Mouse (Mus musculus) forebrain, embryonic 15.5 days (tissue): ENCODE results near the gene Nkiras1. TPM values are rescaled to one million over a fixed set of nuclear protein-coding genes. Genes with fewer than 3 reads are reported as not detected.

Source experiments
- ATAC-seq: fragments of 200-750 bp; cut with Nextera tagmentation; replicated peaks from 2 replicates; pipeline ENCODE4 v1.8.0; 2017; ENCODE audit warnings: mild to moderate bottlenecking, moderate TSS enrichment, moderate library complexity
- H3K27ac ChIP-seq: fragments of 300-500 bp; sonication (generic); replicated peaks from 2 replicates; pipeline ENCODE4 v1.5.1; 2015; ENCODE audit warnings: mild to moderate bottlenecking, inconsistent platforms
- H3K27me3 ChIP-seq: fragments of 300-500 bp; sonication (generic); 2 replicates; pipeline ENCODE4 v1.6.1; 2015; ENCODE audit warnings: inconsistent platforms
- H3K36me3 ChIP-seq: fragments of 300-500 bp; sonication (generic); 2 replicates; pipeline ENCODE4 v1.6.1; 2015; ENCODE audit warnings: mild to moderate bottlenecking, inconsistent platforms
- H3K4me1 ChIP-seq: fragments of 300-500 bp; sonication (generic); 2 replicates; pipeline ENCODE4 v1.6.1; 2015; ENCODE audit warnings: inconsistent platforms
- H3K4me2 ChIP-seq: fragments of 300-500 bp; sonication (generic); replicated peaks from 2 replicates; pipeline ENCODE4 v1.6.1; 2015; ENCODE audit warnings: mild to moderate bottlenecking, inconsistent platforms
- H3K4me3 ChIP-seq: fragments of 300-500 bp; sonication (generic); 2 replicates; pipeline ENCODE4 v1.5.1; 2015; ENCODE audit warnings: mild to moderate bottlenecking, inconsistent platforms
- H3K9ac ChIP-seq: fragments of 300-500 bp; sonication (generic); replicated peaks from 2 replicates; pipeline ENCODE4 v1.6.1; 2015; ENCODE audit warnings: mild to moderate bottlenecking, inconsistent platforms
- H3K9me3 ChIP-seq: fragments of 300-500 bp; sonication (generic); 2 replicates; pipeline ENCODE4 v1.6.1; 2016; ENCODE audit warnings: inconsistent platforms
- WGBS: fragments of 180-500 bp; shearing (Covaris S2); methylation state at CpG from one replicate; pipeline ENCODE4 v1.1.7; 2015; ENCODE audit warnings: mixed read lengths; 5-methylcytosine and 5-hydroxymethylcytosine counted together
- polyA plus RNA-seq: library from polyadenylated mRNA; unstranded; fragments of >200 nt; fragmentation: Nextera tagmentation; extraction: Ambion mirVana; gene quantifications from 2 replicates; pipeline ENCODE4 v1.2.1, GENCODE M21; 2015

The Nkiras1 gene
- polyA plus RNA-seq, 1 experiment from 2014 or later = 29.5 TPM

- Histone ChIP-seq H3K36me3 (peaks cover 5% of the 10 kb centered on the region; the same call in 1 of the 2 replicates), H3K27ac (no peak overlapping the region), H3K4me1 (no peaks in the 10 kb centered on the region), H3K4me2 (no peak overlapping the region), H3K9me3 (no peaks in the 10 kb centered on the region), H3K4me3 (no peak overlapping the region), H3K9ac (no peak overlapping the region), H3K27me3 (no peaks in the 10 kb centered on the region)
- no peak for ATAC-seq
- 94% methylated on average over 2 of the region's 2 CpGs for WGBS
Observed at GRCm38 (mm10) chr14:18286441-18286840, 15.5 kb downstream of the Nkiras1 start.

GRCm38 (mm10) chr14:18287391-18287790, 16.5 kb downstream of the Nkiras1 start:
- Histone ChIP-seq H3K27ac (no peak overlapping the region), H3K36me3 (peaks cover 5% of the 10 kb centered on the region; the same call in 1 of the 2 replicates), H3K4me2 (no peak overlapping the region), H3K27me3 (no peaks in the 10 kb centered on the region), H3K4me3 (no peak overlapping the region), H3K9ac (no peak overlapping the region), H3K4me1 (no peaks in the 10 kb centered on the region), H3K9me3 (no peaks in the 10 kb centered on the region)
- ATAC-seq = no peak
- WGBS = 80% methylated on average over 2 of the region's 2 CpGs

- ATAC-seq = no peak
- 91% methylated on average over 3 of the region's 3 CpGs for WGBS
- H3K27me3 ChIP-seq = no peaks in the 10 kb centered on the region
- no peaks in the 10 kb centered on the region for H3K36me3 ChIP-seq
- H3K9ac ChIP-seq = no peak overlapping the region
- no peak overlapping the region for H3K27ac ChIP-seq
- no peak overlapping the region for H3K4me3 ChIP-seq
- H3K9me3 ChIP-seq = no peaks in the 10 kb centered on the region
- H3K4me2 ChIP-seq = no peak overlapping the region
- H3K4me1 ChIP-seq = no peaks in the 10 kb centered on the region
Observed at GRCm38 (mm10) chr14:18292111-18292510, 21.2 kb downstream of the Nkiras1 start.

- Histone ChIP-seq H3K4me3 (no peak overlapping the region), H3K4me1 (no peaks in the 10 kb centered on the region), H3K9me3 (no peaks in the 10 kb centered on the region), H3K9ac (no peak overlapping the region), H3K36me3 (no peaks in the 10 kb centered on the region), H3K27ac (no peak overlapping the region), H3K27me3 (no peaks in the 10 kb centered on the region), H3K4me2 (no peak overlapping the region)
- ATAC-seq = no peak
- WGBS = 95% methylated on average over 3 of the region's 3 CpGs
Observed at GRCm38 (mm10) chr14:18292578-18292977, 21.6 kb downstream of the Nkiras1 start.

GRCm38 (mm10) chr14:18297441-18297840, 26.5 kb downstream of the Nkiras1 start:
- H3K27me3 ChIP-seq = no peaks in the 10 kb centered on the region
- H3K4me3 ChIP-seq = no peak overlapping the region
- H3K4me2 ChIP-seq = no peak overlapping the region
- H3K4me1 ChIP-seq = no peaks in the 10 kb centered on the region
- H3K9ac ChIP-seq = no peak overlapping the region
- ATAC-seq = no peak
- H3K36me3 ChIP-seq = no peaks in the 10 kb centered on the region
- H3K27ac ChIP-seq = no peak overlapping the region
- H3K9me3 ChIP-seq = no peaks in the 10 kb centered on the region
- 88% methylated on average over 2 of the region's 2 CpGs for WGBS

GRCm38 (mm10) chr14:18298874-18299273, 27.9 kb downstream of the Nkiras1 start:
- 91% methylated on average over 2 of the region's 2 CpGs for WGBS
- Histone ChIP-seq H3K27ac (no peak overlapping the region), H3K27me3 (no peaks in the 10 kb centered on the region), H3K4me2 (no peak overlapping the region), H3K9ac (no peak overlapping the region), H3K4me1 (no peaks in the 10 kb centered on the region), H3K9me3 (no peaks in the 10 kb centered on the region), H3K4me3 (no peak overlapping the region), H3K36me3 (no peaks in the 10 kb centered on the region)
- no peak for ATAC-seq

- WGBS = 84% methylated on average over 2 of the region's 2 CpGs
- no peaks in the 10 kb centered on the region for H3K27me3 ChIP-seq
- H3K9ac ChIP-seq = no peak overlapping the region
- H3K4me3 ChIP-seq = no peak overlapping the region
- H3K4me1 ChIP-seq = no peaks in the 10 kb centered on the region
- no peaks in the 10 kb centered on the region for H3K9me3 ChIP-seq
- no peak overlapping the region for H3K27ac ChIP-seq
- H3K4me2 ChIP-seq = no peak overlapping the region
- no peaks in the 10 kb centered on the region for H3K36me3 ChIP-seq
- no peak for ATAC-seq
Observed at GRCm38 (mm10) chr14:18300676-18301075, 29.7 kb downstream of the Nkiras1 start.

GRCm38 (mm10) chr14:18301591-18301990, 30.7 kb downstream of the Nkiras1 start:
- 78% methylated on average over 3 of the region's 3 CpGs for WGBS
- no peaks in the 10 kb centered on the region for H3K27me3 ChIP-seq
- no peak overlapping the region for H3K9ac ChIP-seq
- no peaks in the 10 kb centered on the region for H3K36me3 ChIP-seq
- H3K4me3 ChIP-seq = no peak overlapping the region
- no peak for ATAC-seq
- no peak overlapping the region for H3K27ac ChIP-seq
- H3K4me2 ChIP-seq = no peak overlapping the region
- no peaks in the 10 kb centered on the region for H3K9me3 ChIP-seq
- no peaks in the 10 kb centered on the region for H3K4me1 ChIP-seq

- no peak overlapping the region for H3K9ac ChIP-seq
- H3K9me3 ChIP-seq = no peaks in the 10 kb centered on the region
- no peak for ATAC-seq
- 63% methylated on average over 3 of the region's 3 CpGs for WGBS
- no peak overlapping the region for H3K27ac ChIP-seq
- H3K36me3 ChIP-seq = no peaks in the 10 kb centered on the region
- no peak overlapping the region for H3K4me2 ChIP-seq
- no peak overlapping the region for H3K4me3 ChIP-seq
- no peaks in the 10 kb centered on the region for H3K4me1 ChIP-seq
- no peaks in the 10 kb centered on the region for H3K27me3 ChIP-seq
Observed at GRCm38 (mm10) chr14:18302750-18303149, 31.8 kb downstream of the Nkiras1 start.

GRCm38 (mm10) chr14:18303262-18303661, 32.3 kb downstream of the Nkiras1 start:
- ATAC-seq = no peak; the same call in 1 of the 2 replicates
- H3K9ac ChIP-seq = no peak overlapping the region

GRCm38 (mm10) chr14:18304165-18304564, 33.2 kb downstream of the Nkiras1 start:
- WGBS = 92% methylated on average over 5 of the region's 5 CpGs
- H3K27ac ChIP-seq = no peak overlapping the region
- no peaks in the 10 kb centered on the region for H3K9me3 ChIP-seq
- H3K4me1 ChIP-seq = no peaks in the 10 kb centered on the region
- H3K36me3 ChIP-seq = no peaks in the 10 kb centered on the region
- H3K27me3 ChIP-seq = no peaks in the 10 kb centered on the region
- no peak overlapping the region for H3K4me2 ChIP-seq
- no peak for ATAC-seq
- no peak overlapping the region for H3K4me3 ChIP-seq
- H3K9ac ChIP-seq = no peak overlapping the region

More at GRCm38 (mm10) chr14:18303262-18303661, 32.3 kb downstream of the Nkiras1 start:
- Histone ChIP-seq H3K27ac (no peak overlapping the region), H3K27me3 (no peaks in the 10 kb centered on the region), H3K9me3 (no peaks in the 10 kb centered on the region), H3K36me3 (no peaks in the 10 kb centered on the region), H3K4me1 (no peaks in the 10 kb centered on the region), H3K4me2 (no peak overlapping the region), H3K4me3 (no peak overlapping the region)
- WGBS = 69% methylated on average over 4 of the region's 4 CpGs

GRCm38 (mm10) chr14:18317457-18318411, 46.8 kb downstream of the Nkiras1 start:
- no peak for ATAC-seq
- WGBS = 81% methylated on average over 11 of the region's 11 CpGs
- H3K9ac ChIP-seq = no peak overlapping the region
- H3K36me3 ChIP-seq = no peaks in the 10 kb centered on the region
- H3K9me3 ChIP-seq = no peaks in the 10 kb centered on the region
- no peaks in the 10 kb centered on the region for H3K27me3 ChIP-seq
- H3K4me2 ChIP-seq = no peak overlapping the region
- H3K27ac ChIP-seq = no peak overlapping the region
- H3K4me1 ChIP-seq = no peaks in the 10 kb centered on the region
- H3K4me3 ChIP-seq = no peak overlapping the region
